Mouse (Mus musculus) embryonic facial prominence, embryonic 14.5 days (tissue): ENCODE data around the gene Etv6. TPM values are rescaled to one million over a fixed set of nuclear protein-coding genes. Genes with fewer than 3 reads are reported as not detected.

Source experiments
- ATAC-seq: fragments of 200-750 bp; cut with Nextera tagmentation; 2 replicates; pipeline ENCODE4 v1.8.0; 2017; ENCODE audit warnings: low read depth, moderate number of reproducible peaks, moderate TSS enrichment
- DNase-seq: peaks from one replicate; pipeline ENCODE4 v3.0.0-alpha.2; 2015; ENCODE audit warnings: low spot score
- H3K27ac ChIP-seq: fragments of 300-500 bp; sonication (generic); replicated peaks from 2 replicates; pipeline ENCODE4 v1.5.1; 2014; ENCODE audit warnings: low read depth, mild to moderate bottlenecking, low read length, moderate library complexity
- H3K27me3 ChIP-seq: fragments of 300-500 bp; sonication (generic); replicated peaks from 2 replicates; pipeline ENCODE4 v1.6.1; 2014; ENCODE audit warnings: low read length; ENCODE audit not compliant: control insufficient read depth, insufficient read depth
- H3K36me3 ChIP-seq: fragments of 300-500 bp; sonication (generic); 2 replicates; pipeline ENCODE4 v1.6.1; 2014; ENCODE audit warnings: low read length, mixed read lengths; ENCODE audit not compliant: control insufficient read depth, insufficient read depth
- H3K4me1 ChIP-seq: fragments of 300-500 bp; sonication (generic); 2 replicates; pipeline ENCODE4 v1.6.1; 2014; ENCODE audit warnings: antibody characterized with exemption, low read length; ENCODE audit not compliant: control insufficient read depth, insufficient read depth
- H3K4me2 ChIP-seq: fragments of 300-500 bp; sonication (generic); 2 replicates; pipeline ENCODE4 v1.6.1; 2014; ENCODE audit warnings: low read depth, mild to moderate bottlenecking, low read length, moderate library complexity, mixed read lengths
- H3K4me3 ChIP-seq: fragments of 300-500 bp; sonication (generic); 2 replicates; pipeline ENCODE4 v1.5.1; 2014; ENCODE audit warnings: low read depth, mild to moderate bottlenecking, low read length
- H3K9ac ChIP-seq: fragments of 300-500 bp; sonication (generic); 2 replicates; pipeline ENCODE4 v1.6.1; 2014; ENCODE audit warnings: low read depth, mild to moderate bottlenecking, low read length, moderate library complexity, mixed read lengths
- H3K9me3 ChIP-seq: fragments of 300-500 bp; sonication (generic); 2 replicates; pipeline ENCODE4 v1.6.1; 2016; ENCODE audit warnings: low read length; ENCODE audit not compliant: control insufficient read depth
- WGBS: fragments of 180-500 bp; shearing (Covaris S2); extraction: QIAGEN DNeasy Blood & Tissue Kit; methylation state at CpG from one replicate; pipeline ENCODE4 v1.1.7; 2014; 5-methylcytosine and 5-hydroxymethylcytosine counted together
- polyA plus RNA-seq: library from polyadenylated mRNA; unstranded; fragments of >200 nt; fragmentation: Nextera tagmentation; extraction: Ambion mirVana; gene quantifications from 2 replicates; pipeline ENCODE4 v1.2.1, GENCODE M21; 2014

Etv6 gene
- polyA plus RNA-seq, 1 experiment from 2014 or later: 12.4 TPM

- Histone ChIP-seq H3K4me3 (no peak overlapping the region), H3K4me2 (no peak overlapping the region), H3K27me3 (no peaks in the 10 kb centered on the region), H3K9ac (no peak overlapping the region), H3K36me3 (peaks cover 6% of the 10 kb centered on the region; the same call in 1 of the 2 replicates), H3K27ac (no peak overlapping the region), H3K4me1 (peaks cover 25% of the 10 kb centered on the region), H3K9me3 (no peaks in the 10 kb centered on the region)
- peak; percentile 66; the same call in 1 of the 2 replicates for ATAC-seq
- WGBS: 61% methylated on average over 6 of the region's 6 CpGs
- DNase-seq: peak; percentile 66
Measured at GRCm38 (mm10) chr6:134157533-134158115, 122.1 kb downstream of the Etv6 start.

- H3K9ac ChIP-seq: no peak overlapping the region
- H3K4me2 ChIP-seq: no peak overlapping the region
- H3K9me3 ChIP-seq: no peaks in the 10 kb centered on the region
- no peak overlapping the region for H3K4me3 ChIP-seq
- peaks cover 23% of the 10 kb centered on the region for H3K4me1 ChIP-seq
- H3K27me3 ChIP-seq: no peaks in the 10 kb centered on the region
- no peak overlapping the region for H3K27ac ChIP-seq
- peaks cover 6% of the 10 kb centered on the region; the same call in 1 of the 2 replicates for H3K36me3 ChIP-seq
- DNase-seq: no peak
- ATAC-seq: no peak
- WGBS: 59% methylated on average over 2 of the region's 2 CpGs
Measured at GRCm38 (mm10) chr6:134158201-134158600, 122.7 kb downstream of the Etv6 start.

DNA sequence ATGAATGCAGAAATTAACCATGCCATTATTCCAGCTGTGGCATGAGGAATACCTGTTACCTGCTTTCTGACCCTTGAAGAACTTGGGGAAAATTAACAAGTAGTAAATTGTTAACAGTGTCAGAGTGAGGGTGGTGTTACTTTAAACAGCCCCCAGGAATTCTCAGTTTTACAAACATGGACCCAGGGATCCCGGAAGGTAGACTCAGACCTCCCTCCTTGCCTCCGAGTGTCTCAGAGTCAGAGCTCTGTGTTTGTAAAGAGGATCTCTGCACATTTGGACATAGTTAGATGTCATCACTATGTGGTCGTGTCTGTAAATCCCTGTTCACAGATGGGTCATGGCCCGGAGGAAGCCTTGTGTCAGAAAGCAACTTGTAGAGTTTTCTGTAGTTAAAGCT is 124.2 kb downstream of the Etv6 start:
- H3K36me3 ChIP-seq: peaks cover 6% of the 10 kb centered on the region; the same call in 1 of the 2 replicates
- no peak for ATAC-seq
- H3K27ac ChIP-seq: no peak overlapping the region
- 63% methylated on average over 4 of the region's 4 CpGs for WGBS
- DNase-seq: no peak
- peaks cover 23% of the 10 kb centered on the region for H3K4me1 ChIP-seq
- no peaks in the 10 kb centered on the region for H3K9me3 ChIP-seq
- H3K4me2 ChIP-seq: no peak overlapping the region
- no peaks in the 10 kb centered on the region for H3K27me3 ChIP-seq
- no peak overlapping the region for H3K9ac ChIP-seq
- no peak overlapping the region for H3K4me3 ChIP-seq

DNA sequence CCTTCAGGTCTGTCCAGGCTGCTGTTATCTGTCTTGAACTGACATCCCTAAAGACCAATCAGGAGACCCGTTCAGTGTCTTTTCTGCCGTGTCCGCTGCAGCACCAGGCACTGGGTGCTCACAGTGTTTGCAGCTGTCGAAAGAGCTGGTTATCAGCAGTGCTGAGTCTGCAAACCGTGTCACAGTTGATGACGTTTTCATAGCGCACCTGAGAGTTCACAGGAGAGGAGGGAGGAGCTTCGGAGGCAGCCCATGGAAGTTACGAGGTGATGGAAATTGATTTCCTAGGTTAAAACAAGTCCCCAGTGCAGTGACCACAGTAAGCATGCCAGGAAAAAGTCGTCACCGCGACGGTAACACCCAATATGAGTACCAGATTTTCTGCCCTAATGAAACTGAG is 125.5 kb downstream of the Etv6 start:
- Histone ChIP-seq H3K27me3 (no peaks in the 10 kb centered on the region), H3K27ac (no peak overlapping the region), H3K4me2 (no peak overlapping the region), H3K9ac (no peak overlapping the region), H3K4me3 (no peak overlapping the region), H3K9me3 (no peaks in the 10 kb centered on the region), H3K36me3 (peaks cover 6% of the 10 kb centered on the region; the same call in 1 of the 2 replicates), H3K4me1 (peaks cover 15% of the 10 kb centered on the region)
- ATAC-seq: no peak
- no peak for DNase-seq
- WGBS: 80% methylated on average over 13 of the region's 13 CpGs

- DNase-seq (no peak), ATAC-seq (no peak)
- no peak overlapping the region for H3K4me3 ChIP-seq
- H3K36me3 ChIP-seq: peaks cover 6% of the 10 kb centered on the region; the same call in 1 of the 2 replicates
- H3K4me2 ChIP-seq: no peak overlapping the region
- no peak overlapping the region for H3K9ac ChIP-seq
- no peaks in the 10 kb centered on the region for H3K9me3 ChIP-seq
- 89% methylated on average over 1 of the region's 1 CpGs for WGBS
- H3K27me3 ChIP-seq: no peaks in the 10 kb centered on the region
- H3K4me1 ChIP-seq: peaks cover 9% of the 10 kb centered on the region
- H3K27ac ChIP-seq: no peak overlapping the region
Measured at GRCm38 (mm10) chr6:134163346-134163745, 127.8 kb downstream of the Etv6 start.

- Histone ChIP-seq H3K4me3 (no peak overlapping the region), H3K4me1 (peaks cover 17% of the 10 kb centered on the region), H3K9me3 (no peaks in the 10 kb centered on the region), H3K27me3 (no peaks in the 10 kb centered on the region), H3K9ac (no peak overlapping the region), H3K4me2 (no peak overlapping the region), H3K36me3 (peaks cover 6% of the 10 kb centered on the region; the same call in 1 of the 2 replicates), H3K27ac (no peak overlapping the region)
- ATAC-seq: no peak
- DNase-seq: no peak
- WGBS: 66% methylated on average over 8 of the region's 8 CpGs
Measured at GRCm38 (mm10) chr6:134164356-134164755, 128.9 kb downstream of the Etv6 start.

- DNase-seq (no peak), ATAC-seq (no peak)
- peaks cover 16% of the 10 kb centered on the region for H3K4me1 ChIP-seq
- no peaks in the 10 kb centered on the region for H3K9me3 ChIP-seq
- 57% methylated on average over 8 of the region's 8 CpGs for WGBS
- H3K36me3 ChIP-seq: peaks cover 6% of the 10 kb centered on the region; the same call in 1 of the 2 replicates
- H3K9ac ChIP-seq: no peak overlapping the region
- H3K4me3 ChIP-seq: no peak overlapping the region
- no peaks in the 10 kb centered on the region for H3K27me3 ChIP-seq
- H3K4me2 ChIP-seq: no peak overlapping the region
- H3K27ac ChIP-seq: no peak overlapping the region
Measured at GRCm38 (mm10) chr6:134165012-134165411, 129.5 kb downstream of the Etv6 start.

- H3K9me3 ChIP-seq: no peaks in the 10 kb centered on the region
- no peaks in the 10 kb centered on the region for H3K36me3 ChIP-seq
- ATAC-seq (no peak), DNase-seq (no peak)
- H3K4me1 ChIP-seq: peaks cover 16% of the 10 kb centered on the region
- no peak overlapping the region for H3K4me2 ChIP-seq
- H3K9ac ChIP-seq: no peak overlapping the region
- no peak overlapping the region for H3K4me3 ChIP-seq
- no peaks in the 10 kb centered on the region for H3K27me3 ChIP-seq
- 64% methylated on average over 5 of the region's 5 CpGs for WGBS
- no peak overlapping the region for H3K27ac ChIP-seq
Measured at GRCm38 (mm10) chr6:134167963-134168362, 132.5 kb downstream of the Etv6 start.

DNA sequence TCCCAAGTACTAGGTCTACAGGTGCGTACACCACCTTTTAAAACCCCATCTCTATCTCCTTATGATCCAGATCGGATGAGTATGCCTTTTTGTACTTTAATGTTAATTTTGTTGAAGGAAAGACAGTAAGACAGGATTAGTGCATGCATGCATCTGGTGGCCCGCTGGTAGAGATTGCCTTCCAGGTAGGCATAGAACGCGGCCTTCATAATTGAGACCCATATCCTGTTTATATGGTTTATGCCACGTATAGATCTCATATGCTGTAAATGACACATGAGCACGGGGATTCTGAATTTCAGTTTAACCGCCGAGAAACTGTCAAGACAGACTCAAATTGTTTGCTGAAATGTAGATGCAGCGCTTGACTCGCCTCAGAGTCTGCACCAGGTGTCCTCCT is 133.3 kb downstream of the Etv6 start:
- H3K9me3 ChIP-seq: no peaks in the 10 kb centered on the region
- no peak overlapping the region for H3K4me2 ChIP-seq
- ATAC-seq: no peak
- H3K27me3 ChIP-seq: no peaks in the 10 kb centered on the region
- no peaks in the 10 kb centered on the region for H3K36me3 ChIP-seq
- no peak overlapping the region for H3K27ac ChIP-seq
- no peak for DNase-seq
- H3K4me3 ChIP-seq: no peak overlapping the region
- no peak overlapping the region for H3K9ac ChIP-seq
- H3K4me1 ChIP-seq: peaks cover 16% of the 10 kb centered on the region
- 69% methylated on average over 11 of the region's 11 CpGs for WGBS
